Mouse (Mus musculus) urinary bladder, postnatal 4 days (tissue): ENCODE measurements around the gene Hoga1.
"Not testable (repeated sequence)": the region's sequence is repeated elsewhere in the genome, so short reads cannot be mapped to it uniquely, and the experiment has no call there.

Experiments used
- DNase-seq, 2 experiments: peaks; one replicate each; pipeline ENCODE4 v3.0.0; 2021 to 2022; ENCODE audit warnings: low spot score in 2 of 2

Gene Hoga1

GRCm38 (mm10) chr19:42069241-42069525 lies 23.8 kb downstream of the Hoga1 start:
- DNase-seq, result no peak

- no peak for DNase-seq
These were observed 25.8 kb downstream of the Hoga1 start for GRCm38 (mm10) chr19:42071221-42071620.

DNA sequence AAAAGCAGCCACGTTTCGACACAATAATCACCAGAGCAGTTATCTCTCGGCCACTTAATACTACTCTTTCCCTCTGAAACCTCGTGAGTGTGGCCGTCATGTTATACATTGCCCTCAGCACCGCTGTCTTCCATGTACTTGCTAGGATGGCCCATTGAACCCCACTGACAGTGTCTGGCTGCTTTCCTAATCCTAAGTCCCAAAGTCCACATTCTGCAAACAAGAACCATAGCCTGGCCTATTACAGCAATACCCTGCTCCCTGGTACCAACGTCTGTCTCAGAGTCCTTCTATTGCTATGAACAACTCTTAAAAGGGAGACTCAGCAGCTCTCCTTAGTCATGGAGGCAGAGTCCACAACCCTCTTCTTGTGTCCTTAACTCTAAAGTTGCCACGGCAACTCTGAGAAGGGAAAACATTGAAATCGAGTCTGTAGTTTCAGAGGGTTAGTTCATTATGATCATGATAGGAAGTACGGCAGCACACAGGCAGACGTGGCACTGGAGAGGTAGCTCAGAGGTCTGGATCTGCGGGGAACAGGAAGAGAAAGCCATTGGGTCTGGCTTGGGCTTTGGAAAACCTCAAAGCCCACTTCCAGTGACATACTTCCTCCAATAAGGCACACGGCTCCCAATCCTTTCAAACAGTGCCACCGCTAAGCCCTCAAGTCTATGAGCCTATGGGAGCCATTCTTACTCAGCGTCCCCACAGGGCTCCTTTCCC lies 26.6 kb downstream of the Hoga1 start:
- DNase-seq, result no peak

DNA sequence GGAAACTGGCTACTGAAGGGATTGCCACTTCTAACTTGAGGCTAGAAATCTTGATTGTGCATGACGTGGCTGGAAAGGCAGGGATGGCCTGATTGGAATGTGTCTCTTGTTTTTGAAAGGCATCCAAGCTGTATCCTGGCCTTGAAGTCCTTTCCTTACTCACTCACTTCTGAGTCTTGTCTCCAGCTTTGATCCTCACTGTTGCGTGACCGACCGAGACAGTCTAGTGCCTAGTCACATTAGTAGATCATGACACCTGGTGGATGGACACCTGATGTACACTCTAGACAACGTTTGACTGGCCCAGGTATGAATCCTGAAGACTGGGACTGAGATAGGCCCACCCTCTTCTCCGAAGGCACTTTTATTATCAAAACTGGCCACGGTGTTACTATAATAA lies 27.4 kb downstream of the Hoga1 start:
- no peak for DNase-seq

- no peak for DNase-seq
These were observed 29.6 kb downstream of the Hoga1 start for GRCm38 (mm10) chr19:42075051-42075450.

GRCm38 (mm10) chr19:42075992-42076391 lies 30.6 kb downstream of the Hoga1 start:
- DNase-seq, result no peak

- DNase-seq, result no peak
These were observed 33.2 kb downstream of the Hoga1 start for GRCm38 (mm10) chr19:42078566-42078965.

DNA sequence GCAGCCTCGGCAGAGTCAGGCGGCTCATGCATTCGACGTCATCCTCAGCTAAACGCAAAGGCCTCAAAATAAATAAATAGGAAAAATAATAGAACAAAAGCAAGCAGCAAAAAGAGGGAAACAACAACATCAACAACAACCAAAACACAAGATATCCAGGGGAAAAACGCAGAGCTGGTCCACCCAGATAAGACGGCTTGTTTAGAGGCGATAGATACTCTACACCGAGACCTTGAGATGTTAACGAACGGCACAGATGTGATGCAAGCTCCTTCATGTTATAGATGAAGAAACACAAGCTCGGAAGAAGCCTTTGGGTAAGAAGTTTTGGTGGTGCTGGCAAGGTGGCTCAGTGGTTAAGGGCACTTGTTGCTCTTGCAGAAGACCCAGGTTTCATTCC lies 33.6 kb downstream of the Hoga1 start:
- no peak for DNase-seq

DNA sequence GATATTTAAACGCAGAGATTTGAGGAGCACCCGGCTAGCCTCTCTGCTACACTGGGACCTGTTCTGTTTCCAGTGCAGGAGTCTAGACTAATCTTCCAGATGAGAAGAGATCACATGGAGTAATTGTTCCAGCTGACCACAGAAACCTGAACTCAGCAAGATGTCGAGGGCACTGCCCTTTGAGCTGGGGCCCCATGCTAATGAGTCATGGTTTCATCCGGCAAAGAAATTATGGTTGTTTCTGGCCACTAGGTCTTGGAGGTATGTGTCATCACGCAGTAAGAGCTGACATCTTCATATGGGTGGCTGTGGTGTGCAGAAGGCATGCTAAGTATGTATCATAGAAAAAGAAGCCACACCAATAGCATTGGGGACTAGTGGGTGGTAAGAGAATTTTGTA lies 34.5 kb downstream of the Hoga1 start:
- no peak for DNase-seq

- no peak for DNase-seq
These were observed 35.1 kb downstream of the Hoga1 start for GRCm38 (mm10) chr19:42080469-42080868.

DNA sequence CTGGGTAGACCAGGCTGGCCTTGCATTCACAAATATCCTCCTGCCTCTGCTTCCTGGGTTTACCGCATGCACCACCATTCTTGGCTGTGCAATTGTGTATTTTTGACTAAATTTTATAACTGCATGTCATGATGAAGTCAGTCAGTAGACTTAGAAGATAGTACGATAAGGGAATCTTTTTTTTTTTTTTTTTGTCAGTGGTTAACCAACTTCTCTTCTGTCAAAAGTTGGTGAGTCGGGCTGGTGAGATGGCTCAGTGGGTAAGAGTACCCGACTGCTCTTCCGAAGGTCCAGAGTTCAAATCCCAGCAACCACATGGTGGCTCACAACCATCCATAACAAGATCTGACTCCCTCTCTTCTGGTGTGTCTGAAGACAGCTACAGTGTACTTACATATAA lies 36.2 kb downstream of the Hoga1 start:
- not testable (repeated sequence) for DNase-seq

DNA sequence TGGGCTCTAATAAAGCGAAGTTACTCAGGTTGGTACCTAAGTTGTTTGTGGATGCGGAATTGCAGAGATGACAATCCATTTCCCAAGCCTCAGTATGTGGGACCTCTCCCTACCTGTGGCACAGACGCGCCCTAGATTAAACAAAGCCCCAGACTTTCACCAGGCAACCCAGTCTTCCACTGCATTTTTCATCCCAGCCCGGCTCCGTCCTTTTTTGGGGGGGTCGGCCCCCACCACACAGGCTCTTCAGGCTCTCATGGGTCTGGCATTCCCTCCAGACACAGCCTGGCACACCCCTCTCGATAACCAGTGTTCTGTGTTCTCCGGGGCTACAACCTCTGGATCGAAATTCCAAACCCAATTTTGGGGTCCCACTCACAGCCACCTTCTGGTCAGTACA lies 40.3 kb downstream of the Hoga1 start:
- DNase-seq, result no peak

GRCm38 (mm10) chr19:42086166-42086565 lies 40.8 kb downstream of the Hoga1 start, which contains the start of gene Morn4:
Gene Morn4 (minus strand): TSS chr19:42086357.
- DNase-seq, result peak; percentile 82 to 88

DNA sequence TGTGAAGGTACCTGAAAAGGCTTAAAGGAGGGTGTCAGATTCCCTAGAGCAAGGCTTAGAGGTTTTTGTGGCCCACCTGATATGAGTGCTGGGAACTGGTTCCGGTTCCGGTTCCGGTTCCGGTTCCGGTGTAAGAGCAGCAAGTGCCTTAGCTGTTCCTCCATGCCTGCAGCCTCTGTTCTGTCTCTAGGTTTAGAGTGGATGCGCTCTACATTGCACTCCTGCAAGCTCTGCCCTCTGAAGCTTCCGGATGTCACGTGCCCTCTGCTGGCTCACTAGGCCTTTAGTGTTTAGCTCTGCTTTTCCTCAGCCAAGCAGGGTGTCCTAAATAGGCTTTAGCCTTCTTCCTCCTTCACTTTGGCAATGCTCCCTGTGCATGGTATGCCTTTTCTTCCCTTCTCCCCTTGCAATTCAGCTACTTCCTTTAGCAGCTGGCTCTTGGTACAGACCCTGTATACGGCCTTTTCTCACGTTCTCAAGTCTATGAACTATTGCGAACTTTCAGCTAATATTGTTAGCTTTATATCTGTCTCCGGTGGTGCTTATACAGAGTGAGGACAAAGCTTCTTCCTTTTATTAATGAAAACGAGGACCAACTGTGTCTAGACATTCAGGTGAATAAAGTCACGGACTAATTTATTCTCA lies 43.8 kb downstream of the Hoga1 start:
- peak; percentile 39 to 63 for DNase-seq

- peak; percentile 98 to 99 for DNase-seq
These were observed 44.6 kb downstream of the Hoga1 start, which contains the start of gene Pi4k2a for GRCm38 (mm10) chr19:42089748-42090595. Gene Pi4k2a (plus strand): TSS chr19:42090470.

DNA sequence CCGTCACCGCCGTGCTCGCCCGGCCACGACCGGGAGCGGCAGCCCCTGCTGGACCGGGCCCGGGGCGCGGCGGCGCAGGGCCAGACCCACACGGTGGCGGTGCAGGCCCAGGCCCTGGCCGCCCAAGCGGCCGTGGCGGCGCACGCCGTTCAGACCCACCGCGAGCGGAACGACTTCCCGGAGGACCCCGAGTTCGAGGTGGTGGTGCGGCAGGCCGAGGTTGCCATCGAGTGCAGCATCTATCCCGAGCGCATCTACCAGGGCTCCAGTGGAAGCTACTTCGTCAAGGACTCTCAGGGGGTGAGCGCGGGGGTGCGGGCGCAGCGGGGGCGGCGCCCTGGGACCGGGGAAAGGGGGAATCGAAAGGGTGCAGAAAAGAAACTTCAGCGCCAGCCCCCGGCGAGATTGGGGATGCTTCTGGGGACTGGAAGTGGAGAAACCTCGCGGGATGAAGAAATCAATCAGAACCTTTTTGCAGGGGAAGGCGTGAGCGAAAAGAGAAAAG lies 45.3 kb downstream of the Hoga1 start:
- DNase-seq, result peak in 1 of 2 experiments; percentile 67

GRCm38 (mm10) chr19:42099406-42099805 lies 54.0 kb downstream of the Hoga1 start:
- DNase-seq, result no peak

DNA sequence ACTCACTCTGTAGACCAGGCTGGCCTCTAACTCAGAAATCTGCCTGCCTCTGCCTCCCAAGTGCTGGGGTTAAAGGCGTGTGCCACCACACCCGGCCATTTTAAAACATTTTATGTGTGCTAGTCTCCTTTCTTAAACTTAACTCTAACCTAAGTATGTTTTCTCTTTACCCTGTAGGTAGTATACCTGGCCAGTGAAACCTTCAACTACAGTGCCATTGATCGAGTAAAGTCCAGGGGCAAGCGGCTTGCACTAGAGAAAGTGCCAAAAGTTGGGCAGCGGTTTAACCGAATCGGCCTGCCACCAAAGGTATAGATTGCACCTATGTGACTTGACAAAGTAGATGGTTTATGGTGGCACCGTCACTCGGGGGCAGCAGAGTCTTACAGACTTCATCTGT lies 59.3 kb downstream of the Hoga1 start:
- DNase-seq, result no peak

- no peak for DNase-seq
These were observed 70.4 kb downstream of the Hoga1 start for GRCm38 (mm10) chr19:42115783-42116335.

DNA sequence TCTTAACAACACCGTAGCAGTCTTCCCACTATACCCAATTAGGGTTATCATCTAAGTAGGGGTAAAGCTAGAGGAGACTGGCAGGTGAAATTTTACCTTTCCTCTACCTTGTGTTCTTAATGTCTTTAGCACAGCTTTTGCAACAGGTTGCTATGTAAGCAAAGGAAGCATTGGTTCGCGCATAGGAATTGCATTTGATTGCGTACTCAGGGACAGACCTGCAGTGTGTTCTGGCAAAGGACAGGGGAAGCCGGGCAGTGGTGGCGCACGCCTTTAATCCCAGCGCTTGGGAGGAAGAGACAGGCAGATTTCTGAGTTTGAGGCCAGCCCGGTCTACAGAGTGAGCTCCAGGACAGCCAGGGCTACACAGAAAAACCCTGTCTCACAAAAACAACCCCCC lies 72.7 kb downstream of the Hoga1 start:
- no peak for DNase-seq

DNA sequence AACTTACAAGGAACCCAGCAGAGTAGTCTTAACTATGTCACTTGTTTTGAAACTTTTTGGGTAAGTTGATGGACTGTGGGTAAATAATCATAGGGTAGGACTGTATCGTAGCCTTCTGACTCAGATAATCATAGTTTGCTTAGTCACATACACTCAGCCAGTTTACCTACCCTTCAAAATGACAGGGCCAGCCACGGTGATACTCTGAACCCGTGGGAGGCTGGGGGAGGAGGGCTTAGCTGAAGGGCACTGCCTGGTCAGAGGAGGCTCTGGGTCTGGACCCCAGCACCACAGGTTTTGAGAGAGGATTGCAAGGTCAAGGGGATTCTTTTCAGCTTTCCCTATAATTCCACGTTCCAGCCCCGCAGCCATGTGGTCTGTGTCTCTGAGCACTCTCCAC lies 73.2 kb downstream of the Hoga1 start:
- DNase-seq, result no peak

GRCm38 (mm10) chr19:42120451-42120850 lies 75.0 kb downstream of the Hoga1 start:
- no peak for DNase-seq
